Mouse (Mus musculus): ENCODE measurements around the gene Sema3d.
A peak's percentile ranks its signal among the peaks of the same experiment; 100 is the strongest.

Sema3d gene

GRCm38 (mm10) chr5:12499791-12500504 is 116.8 kb downstream of the Sema3d start:
- no peak for DNase-seq (ENCODE audit: low spot score)

- DNase-seq (ENCODE audit: low spot score): no peak
These were observed 129.3 kb downstream of the Sema3d start for GRCm38 (mm10) chr5:12512471-12512870.

GRCm38 (mm10) chr5:12515283-12515682 is 132.1 kb downstream of the Sema3d start:
- no peak for DNase-seq (ENCODE audit: low spot score)

DNA sequence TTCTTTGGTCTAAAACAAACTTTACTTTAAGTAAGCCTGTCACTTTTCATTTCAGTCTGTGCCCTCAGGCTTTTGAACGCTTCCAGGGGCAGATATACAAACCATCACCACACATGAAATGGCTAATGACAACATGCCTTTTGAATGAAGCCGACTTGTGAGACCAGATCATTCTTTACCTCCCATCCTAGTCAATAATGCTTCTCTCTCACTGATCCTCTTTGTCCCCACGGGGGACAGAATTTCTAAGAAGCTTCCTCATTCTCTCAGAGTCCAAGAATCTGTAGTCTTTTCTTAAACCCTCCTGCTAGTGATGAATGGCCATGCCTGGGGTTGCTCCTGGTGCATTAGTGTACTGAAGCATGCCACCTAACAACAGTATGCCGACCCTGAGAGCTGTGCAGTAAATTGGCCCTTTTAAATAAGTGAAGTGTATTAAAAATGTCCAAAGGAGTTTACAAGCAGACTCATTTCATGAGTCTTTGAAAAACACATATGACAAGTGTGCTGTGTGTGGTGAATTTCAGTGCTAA is 142.1 kb downstream of the Sema3d start:
- no peak for DNase-seq (ENCODE audit: low spot score)

DNA sequence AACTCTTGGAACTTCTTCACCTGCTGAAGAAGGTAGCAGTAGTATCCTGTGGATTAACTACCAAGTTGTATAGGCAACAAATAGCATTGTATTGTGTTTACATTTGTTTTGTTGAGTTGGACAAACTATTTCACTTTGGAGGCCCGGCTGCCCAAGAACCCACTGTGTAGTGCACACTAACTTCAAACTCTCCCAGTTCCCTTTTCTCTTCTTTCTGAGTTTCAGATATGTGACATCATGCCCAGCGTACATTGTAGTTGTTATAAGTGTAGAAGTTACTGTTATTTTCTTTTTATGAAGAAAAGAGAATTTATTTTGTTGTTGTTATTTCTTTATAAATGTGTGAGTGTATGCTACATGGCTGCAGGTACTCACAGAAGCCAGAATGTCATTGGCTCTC is 145.4 kb downstream of the Sema3d start:
- no peak for DNase-seq (ENCODE audit: low spot score)

DNA sequence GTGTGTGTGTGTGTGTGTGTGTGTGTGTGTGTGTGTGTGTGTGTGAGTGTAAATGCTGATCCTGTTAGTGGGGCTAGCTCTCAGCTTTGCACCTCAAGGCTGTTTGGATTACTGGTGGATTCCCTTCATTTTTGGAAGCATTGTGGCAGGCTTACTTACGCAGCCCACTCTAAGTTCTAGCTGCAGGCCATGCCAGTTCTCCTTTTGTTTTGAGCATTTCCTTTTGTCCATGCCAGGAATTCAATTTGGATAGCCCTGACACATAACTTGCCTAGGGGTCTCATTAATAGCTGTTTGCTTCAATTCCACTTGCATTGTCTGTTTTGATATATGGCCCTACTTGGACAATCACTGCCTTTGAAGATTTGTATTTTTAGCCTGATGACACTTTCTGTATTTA is 146.6 kb downstream of the Sema3d start:
- DNase-seq (ENCODE audit: low spot score): no peak

DNA sequence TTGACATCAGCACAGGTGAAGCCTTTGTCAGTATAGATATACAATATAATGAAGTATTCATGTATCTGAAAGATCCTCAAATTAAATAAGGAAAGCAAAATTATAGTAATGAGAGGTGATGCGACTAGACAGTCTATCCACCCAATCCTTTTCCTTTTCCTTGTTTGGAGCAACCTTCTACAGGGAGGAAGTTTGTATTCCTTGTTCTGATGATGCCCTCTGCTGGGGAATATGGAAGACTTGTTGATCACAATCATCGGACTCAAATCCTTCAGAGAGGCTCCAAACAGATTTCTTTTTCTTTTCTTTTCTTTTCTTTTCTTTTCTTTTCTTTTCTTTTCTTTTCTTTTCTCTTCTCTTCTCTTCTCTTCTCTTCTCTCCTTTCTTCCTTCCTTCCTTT is 158.1 kb downstream of the Sema3d start:
- peak; percentile 27 for DNase-seq (ENCODE audit: low spot score)

DNA sequence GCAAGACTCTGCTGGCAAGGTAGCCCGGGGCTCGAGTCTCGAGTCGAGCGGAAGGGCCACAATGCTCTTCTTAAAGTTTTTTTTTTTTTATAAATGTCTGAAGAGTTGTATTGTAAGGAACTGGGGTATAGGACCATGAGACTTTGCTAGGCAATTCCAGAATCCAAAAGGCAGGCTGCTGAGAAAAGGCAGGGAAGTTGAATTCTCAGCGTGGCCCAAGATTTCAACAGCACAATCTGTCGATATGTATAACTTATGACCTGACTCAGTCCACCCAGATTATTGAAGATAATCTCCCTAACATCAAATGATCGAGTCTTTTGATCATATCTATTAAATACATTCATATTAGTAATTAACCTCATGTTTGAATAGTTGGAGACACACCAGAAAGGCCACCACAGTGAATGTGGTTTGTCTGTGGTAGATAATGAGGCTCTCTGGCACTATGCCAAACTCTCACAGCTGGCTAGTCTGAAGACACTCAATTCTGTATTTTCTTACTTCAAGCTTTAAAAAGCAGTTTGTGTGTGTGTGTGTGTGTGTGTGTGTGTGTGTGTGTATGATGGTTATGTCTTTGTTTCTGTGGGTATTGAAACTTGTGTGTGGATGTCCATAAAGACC is 166.0 kb downstream of the Sema3d start:
- DNase-seq (ENCODE audit: low spot score): no peak

DNA sequence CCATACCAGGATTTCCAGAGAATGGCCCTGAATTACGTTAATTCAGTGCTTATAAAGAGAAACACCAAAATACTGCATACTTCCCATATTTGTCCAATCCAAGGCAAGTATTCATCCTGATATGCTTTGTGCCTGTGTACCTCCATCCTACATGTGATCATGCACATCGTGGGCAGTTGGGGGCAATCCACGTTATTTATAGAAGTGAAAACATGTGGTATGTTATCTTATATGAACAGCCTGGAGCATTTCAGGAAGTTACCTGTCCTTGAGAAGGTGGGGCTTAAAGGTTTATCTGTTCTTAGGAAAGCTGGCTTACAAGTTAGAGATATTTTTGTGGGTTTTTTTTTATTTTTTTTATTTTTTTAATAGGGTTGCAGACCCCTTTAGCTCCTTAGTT is 172.2 kb downstream of the Sema3d start:
- no peak for DNase-seq (ENCODE audit: low spot score)

GRCm38 (mm10) chr5:12557889-12558288 is 174.7 kb downstream of the Sema3d start:
- DNase-seq (ENCODE audit: low spot score): peak; percentile 22

GRCm38 (mm10) chr5:12561740-12562139 is 178.6 kb downstream of the Sema3d start:
- no peak for DNase-seq (ENCODE audit: low spot score)

GRCm38 (mm10) chr5:12562204-12562603 is 179.0 kb downstream of the Sema3d start:
- DNase-seq (ENCODE audit: low spot score): peak; percentile 73

GRCm38 (mm10) chr5:12563132-12563531 is 179.9 kb downstream of the Sema3d start:
- DNase-seq (ENCODE audit: low spot score): no peak

DNA sequence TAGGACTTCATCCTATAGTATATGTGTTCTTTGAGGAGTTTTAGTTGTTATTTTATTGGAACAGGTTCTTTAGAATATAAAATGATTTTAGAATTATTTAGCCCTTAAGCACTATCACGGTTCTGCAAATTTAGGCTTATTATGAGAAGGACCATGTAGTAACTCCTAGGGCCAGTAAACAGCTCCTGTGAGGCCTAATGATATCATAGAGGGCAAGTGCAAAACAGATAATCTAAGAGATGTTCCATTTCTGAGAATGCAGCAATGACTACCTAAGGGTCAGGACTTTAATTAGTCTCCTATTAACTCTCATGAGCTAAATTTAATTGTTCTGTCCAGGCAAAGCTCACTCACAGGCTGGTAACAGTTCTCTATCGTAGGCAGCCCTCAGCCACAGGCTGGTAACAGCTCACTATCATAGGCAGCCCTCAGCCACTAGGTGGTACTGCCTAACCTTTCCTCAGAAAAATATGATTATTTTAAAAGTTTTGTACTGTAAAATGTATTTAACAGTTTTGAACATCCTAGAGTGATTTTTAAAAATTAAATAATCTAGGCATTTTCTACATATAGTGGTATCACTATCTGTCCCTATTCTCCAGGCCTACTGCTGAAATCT is 181.5 kb downstream of the Sema3d start:
- DNase-seq (ENCODE audit: low spot score): no peak

- DNase-seq (ENCODE audit: low spot score): no peak
These were observed 183.4 kb downstream of the Sema3d start for GRCm38 (mm10) chr5:12566568-12566967.

GRCm38 (mm10) chr5:12574551-12574950 is 191.4 kb downstream of the Sema3d start:
- DNase-seq (ENCODE audit: low spot score): no peak

DNA sequence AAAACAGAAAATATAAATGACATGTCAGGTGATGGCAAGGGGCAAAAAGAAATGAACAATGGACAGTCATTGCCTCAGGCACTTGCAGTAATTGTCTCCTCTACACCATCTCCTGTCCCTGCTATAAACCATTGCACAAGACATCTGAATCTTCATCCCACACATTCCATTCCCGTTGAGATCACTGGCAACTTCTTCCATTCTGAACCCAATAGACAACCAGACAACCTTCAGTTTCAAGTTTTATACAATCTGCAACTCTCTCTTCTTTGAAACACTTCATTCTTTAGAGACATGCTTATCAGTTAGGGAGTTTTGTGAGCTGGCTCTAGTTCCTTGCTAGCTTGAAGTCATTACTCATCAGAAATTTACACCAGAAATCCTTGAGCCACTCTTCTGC is 192.1 kb downstream of the Sema3d start:
- no peak for DNase-seq (ENCODE audit: low spot score)

DNA sequence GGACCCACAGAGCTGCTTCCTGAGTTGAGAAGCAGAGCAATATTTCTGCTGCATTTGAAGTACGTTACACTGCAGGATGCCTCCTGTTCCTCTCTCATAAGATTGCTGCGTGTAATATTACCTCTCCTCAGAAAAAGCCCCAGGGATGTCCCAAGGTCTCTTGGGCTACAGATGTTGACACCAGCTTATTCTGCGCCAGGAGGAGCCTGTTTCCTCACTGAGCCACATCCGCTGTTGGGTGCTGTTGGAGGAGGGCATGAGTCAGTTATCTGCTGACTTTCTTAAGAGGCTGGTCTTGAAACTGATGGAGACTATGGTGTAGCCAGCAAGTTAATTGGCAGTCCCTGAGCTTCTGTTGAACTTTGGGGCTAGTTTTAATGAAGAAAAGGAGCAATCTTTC is 196.6 kb downstream of the Sema3d start:
- DNase-seq (ENCODE audit: low spot score): no peak

GRCm38 (mm10) chr5:12582540-12582939 is 199.4 kb downstream of the Sema3d start:
- DNase-seq (ENCODE audit: low spot score): no peak

DNA sequence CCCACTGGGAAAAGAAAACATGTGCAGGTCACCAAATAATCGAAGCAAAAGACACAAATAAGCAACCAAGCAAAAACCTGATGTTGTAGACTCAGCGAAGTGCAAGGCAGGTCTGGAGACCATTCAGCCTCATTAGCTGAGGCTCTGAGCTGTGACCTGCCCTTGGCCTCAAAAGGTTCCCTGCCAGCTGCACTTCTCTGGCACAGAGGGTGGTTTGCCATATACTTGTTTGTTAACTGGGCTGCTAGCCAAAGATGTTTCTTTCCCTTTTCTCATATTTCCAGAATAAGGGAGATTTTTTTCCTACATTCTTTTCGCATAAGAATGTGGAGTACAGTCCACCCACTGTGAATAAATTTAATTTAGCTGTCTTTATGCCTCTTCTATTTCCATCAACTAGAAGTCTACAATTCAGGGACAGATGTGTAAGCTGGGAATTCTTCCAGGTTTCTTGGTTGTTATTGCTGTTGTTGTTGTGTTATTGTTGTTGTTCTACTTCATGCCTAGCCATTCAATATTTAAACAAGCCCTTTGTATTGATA is 200.2 kb downstream of the Sema3d start:
- DNase-seq (ENCODE audit: low spot score): no peak

DNA sequence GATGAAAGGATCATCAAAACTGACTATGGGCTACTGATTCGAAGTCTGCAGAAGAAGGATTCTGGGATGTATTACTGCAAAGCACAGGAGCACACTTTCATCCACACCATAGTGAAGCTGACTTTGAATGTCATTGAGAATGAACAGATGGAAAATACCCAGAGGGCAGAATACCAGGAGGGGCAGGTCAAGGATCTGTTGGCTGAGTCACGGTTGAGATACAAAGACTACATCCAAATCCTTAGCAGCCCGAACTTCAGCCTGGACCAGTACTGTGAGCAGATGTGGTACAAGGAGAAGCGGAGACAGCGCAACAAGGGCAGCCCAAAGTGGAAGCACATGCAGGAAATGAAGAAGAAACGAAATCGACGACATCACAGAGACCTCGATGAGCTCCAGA is 201.7 kb downstream of the Sema3d start:
- DNase-seq (ENCODE audit: low spot score): no peak

GRCm38 (mm10) chr5:12634227-12634980 is 251.2 kb downstream of the Sema3d start:
- no peak for DNase-seq (ENCODE audit: low spot score)
